Mouse (Mus musculus) CH12.LX (cell line): ENCODE data around the gene Celf2. TPM values are rescaled to one million over a fixed set of nuclear protein-coding genes. Genes with fewer than 3 reads are reported as not detected.

Source experiments
- DNase-seq: peaks from one replicate; pipeline ENCODE4 v3.0.0-alpha.2; 2013; ENCODE audit errors: extremely low read depth
- H3K27ac ChIP-seq: 2 replicates; pipeline ENCODE4 v1.5.1; 2012; ENCODE audit warnings: low read depth, mild to moderate bottlenecking, control low read depth, moderate library complexity; ENCODE audit not compliant: insufficient read depth
- H3K27me3 ChIP-seq: replicated peaks from 2 replicates; pipeline ENCODE3; 2012; ENCODE audit warnings: inconsistent platforms
- H3K36me3 ChIP-seq, 2 experiments: replicated peaks in 1 of 2; 2 replicates each; pipeline versions ENCODE3 to v1.6.1; 2012; ENCODE audit warnings: inconsistent platforms in 1 of 2, low read length in 1 of 2, mild to moderate bottlenecking in 1 of 2, mixed read lengths in 1 of 2, moderate library complexity in 1 of 2; ENCODE audit not compliant: control insufficient read depth in 1 of 2, insufficient read depth in 1 of 2
- H3K4me1 ChIP-seq, 2 experiments: 2 replicates each; pipeline ENCODE4 v1.6.1; 2012; ENCODE audit warnings: inconsistent platforms in 1 of 2, moderate library complexity in 1 of 2; ENCODE audit not compliant: insufficient read depth in 2 of 2, control insufficient read depth in 1 of 2
- H3K4me2 ChIP-seq: 2 replicates; pipeline ENCODE4 v1.6.1; 2012; ENCODE audit warnings: low read depth, mild to moderate bottlenecking, control low read depth; ENCODE audit not compliant: poor library complexity, insufficient read depth, severe bottlenecking
- H3K4me3 ChIP-seq, 3 experiments: fragments of 150-350 bp in 1 of 3; sonication (generic) in 1 of 3; replicated peaks in 1 of 3; 2 replicates each; pipeline versions ENCODE3 to v1.5.1; 2011 to 2012; ENCODE audit warnings: low read depth in 2 of 3, low read length in 2 of 3, mild to moderate bottlenecking in 2 of 3, moderate library complexity in 2 of 3, control low read depth in 1 of 3, improper control_type of control experiment in 1 of 3, inconsistent platforms in 1 of 3, mixed read lengths in 1 of 3; ENCODE audit not compliant: poor library complexity in 1 of 3
- H3K79me2 ChIP-seq: replicated peaks from 2 replicates; pipeline ENCODE4 v1.6.1; 2012; ENCODE audit warnings: mild to moderate bottlenecking, moderate library complexity; ENCODE audit not compliant: control insufficient read depth, poor library complexity, insufficient read depth, severe bottlenecking; ENCODE audit errors: extremely low read depth
- H3K9ac ChIP-seq: 2 replicates; pipeline ENCODE4 v1.6.1; 2012; ENCODE audit warnings: low read depth, mild to moderate bottlenecking, control low read depth, moderate library complexity; ENCODE audit not compliant: insufficient read depth
- H3K9me3 ChIP-seq: replicated peaks from 2 replicates; pipeline ENCODE3; 2012; ENCODE audit warnings: low read length, inconsistent platforms, mixed read lengths
- CHD2 ChIP-seq: IDR thresholded peaks from 2 replicates; pipeline ENCODE4 v1.6.1; 2011; ENCODE audit warnings: low read length, improper control_type of control experiment
- CTCF ChIP-seq, 2 experiments: IDR thresholded peaks in 1 of 2; conservative IDR thresholded peaks in 1 of 2; 2 replicates each; pipeline ENCODE4 v1.5.1; 2011 to 2012; ENCODE audit warnings: low read depth in 2 of 2, low read length in 2 of 2, improper control_type of control experiment in 1 of 2, inconsistent platforms in 1 of 2, mild to moderate bottlenecking in 1 of 2, moderate library complexity in 1 of 2
- ELF1 ChIP-seq: IDR thresholded peaks from 2 replicates; pipeline ENCODE4 v1.6.1; 2014; ENCODE audit warnings: low read depth, mild to moderate bottlenecking, inconsistent platforms, low read length, improper control_type of control experiment
- ETS1 ChIP-seq: conservative IDR thresholded peaks from 2 replicates; pipeline ENCODE4 v1.6.1; 2012; ENCODE audit warnings: low read depth, mild to moderate bottlenecking, inconsistent platforms, low read length, improper control_type of control experiment, moderate library complexity
- GABPA ChIP-seq: IDR thresholded peaks from 2 replicates; pipeline ENCODE4 v1.6.1; 2012; ENCODE audit warnings: low read depth, low read length, improper control_type of control experiment, inconsistent platforms; ENCODE audit not compliant: insufficient replicate concordance
- KAT2A ChIP-seq: IDR thresholded peaks from 2 replicates; pipeline ENCODE4 v1.6.1; 2012; ENCODE audit warnings: low read length, improper control_type of control experiment, inconsistent platforms; ENCODE audit not compliant: insufficient replicate concordance
- MAFK ChIP-seq: IDR thresholded peaks from 2 replicates; pipeline ENCODE4 v1.6.1; 2011; ENCODE audit warnings: low read length, improper control_type of control experiment; ENCODE audit not compliant: insufficient replicate concordance
- MAX ChIP-seq: IDR thresholded peaks from 2 replicates; pipeline ENCODE4 v1.6.1; 2011; ENCODE audit warnings: low read length, improper control_type of control experiment
- MAZ ChIP-seq: IDR thresholded peaks from 2 replicates; pipeline ENCODE4 v1.6.1; 2012; ENCODE audit warnings: low read depth, mild to moderate bottlenecking, inconsistent platforms, low read length, improper control_type of control experiment, moderate library complexity
- MXI1 ChIP-seq: IDR thresholded peaks from 2 replicates; pipeline ENCODE4 v1.6.1; 2011; ENCODE audit warnings: mild to moderate bottlenecking, low read depth, low read length, improper control_type of control experiment
- MYC ChIP-seq: IDR thresholded peaks from 2 replicates; pipeline ENCODE4 v1.6.1; 2011; ENCODE audit warnings: low read depth, mild to moderate bottlenecking, improper control_type of control experiment, low read length
- NRF1 ChIP-seq: IDR thresholded peaks from 2 replicates; pipeline ENCODE4 v1.6.1; 2014; ENCODE audit warnings: low read depth, mild to moderate bottlenecking, inconsistent platforms, low read length, improper control_type of control experiment, moderate library complexity
- POLR2AphosphoS2 ChIP-seq: IDR thresholded peaks from 2 replicates; pipeline ENCODE4 v1.6.1; 2011; ENCODE audit warnings: low read depth, low read length, improper control_type of control experiment
- RAD21 ChIP-seq: IDR thresholded peaks from 2 replicates; pipeline ENCODE4 v1.6.1; 2011; ENCODE audit warnings: low read depth, mild to moderate bottlenecking, low read length, improper control_type of control experiment, moderate library complexity
- RCOR1 ChIP-seq: conservative IDR thresholded peaks from 2 replicates; pipeline ENCODE4 v1.6.1; 2012; ENCODE audit warnings: low read depth, mild to moderate bottlenecking, inconsistent platforms, low read length, improper control_type of control experiment
- SIN3A ChIP-seq: IDR thresholded peaks from 2 replicates; pipeline ENCODE4 v1.6.1; 2012; ENCODE audit warnings: low read length, improper control_type of control experiment, inconsistent platforms
- SMC3 ChIP-seq: IDR thresholded peaks from 2 replicates; pipeline ENCODE4 v1.6.1; 2011; ENCODE audit warnings: low read depth, low read length, improper control_type of control experiment
- UBTF ChIP-seq: IDR thresholded peaks from 2 replicates; pipeline ENCODE4 v1.6.1; 2012; ENCODE audit warnings: low read depth, mild to moderate bottlenecking, inconsistent platforms, low read length, improper control_type of control experiment, moderate library complexity
- USF1 ChIP-seq: IDR thresholded peaks from 2 replicates; pipeline ENCODE4 v1.6.1; 2014; ENCODE audit warnings: low read depth, mild to moderate bottlenecking, inconsistent platforms, low read length, improper control_type of control experiment
- ZC3H11A ChIP-seq: IDR thresholded peaks from 2 replicates; pipeline ENCODE4 v1.6.1; 2012; ENCODE audit warnings: low read depth, mild to moderate bottlenecking, inconsistent platforms, low read length, improper control_type of control experiment
- ZNF384 ChIP-seq: IDR thresholded peaks from 2 replicates; pipeline ENCODE4 v1.6.1; 2012; ENCODE audit warnings: low read depth, low read length, improper control_type of control experiment, inconsistent platforms
- dilution Hi-C: fragments of 300-500 bp; cut with MboI; formaldehyde crosslinking; loops from 2 replicates; pipeline ENCODE4 v1.14.3; 2020; ENCODE audit warnings: low sequenced_read_pairs; ENCODE audit not compliant: extremely low pct_unique_long_range_greater_than_20kb, extremely low pct_ligation_motif_present
- in situ Hi-C: fragments of 300-500 bp; cut with MboI; formaldehyde crosslinking; loops from 3 replicates; pipeline ENCODE4 v1.14.3; 2019; ENCODE audit warnings: low sequenced_read_pairs, low pct_ligation_motif_present, low pct_unique_long_range_greater_than_20kb, mixed read lengths
- polyA plus RNA-seq: library from polyadenylated mRNA; unstranded; fragments of >175 nt; gene quantifications from 2 replicates; pipeline ENCODE4 v1.2.1, GENCODE M21; 2012; ENCODE audit warnings: low read depth; ENCODE audit not compliant: insufficient read length
- total RNA-seq, 2 experiments: library from RNA; depleted of rRNA; stranded (reverse); fragments of 300-350 nt in 1 of 2; fragments of >200 nt in 1 of 2; gene quantifications; 2 replicates each; pipeline ENCODE4 v1.2.3; 2012 to 2014

Celf2 gene
- total and polyA plus RNA-seq, 3 experiments = 51.0 to 143 (median 103) TPM

GRCm38 (mm10) chr2:6850102-6850644 is 659.2 kb downstream of the Celf2 start:
- no peak overlapping the region for H3K4me2 ChIP-seq
- TF ChIP-seq GABPA (no peak), KAT2A (no peak), SIN3A (no peak), ETS1 (no peak), RCOR1 (no peak), CHD2 (no peak), CTCF (conservative IDR thresholded peaks at IDR 0.05 in 1 of 2, IDR thresholded peaks at IDR 0.05 in 1 of 2; ENCODE audit: low read depth in 2 of 2, low read length in 2 of 2) (no peak), MAFK (no peak), ZC3H11A (no peak), ZNF384 (no peak), ELF1 (no peak), UBTF (no peak), MXI1 (no peak), POLR2AphosphoS2 (no peak), MYC (no peak), MAZ (no peak), MAX (no peak), USF1 (no peak)
- dilution Hi-C loops (no loop called here), in situ Hi-C loops (no loop called here)
- no peak overlapping the region for H3K9ac ChIP-seq
- H3K4me1 ChIP-seq = no peaks in the 10 kb centered on the region
- DNase-seq = no peak
- no peaks in the 10 kb centered on the region for H3K27me3 ChIP-seq
- no peaks in the 10 kb centered on the region for H3K9me3 ChIP-seq
- H3K79me2 ChIP-seq = no peaks in the 10 kb centered on the region
- no peak overlapping the region for H3K4me3 ChIP-seq
- no peaks in the 10 kb centered on the region for H3K36me3 ChIP-seq
- no peak overlapping the region for H3K27ac ChIP-seq

- Histone ChIP-seq H3K36me3 (no peaks in the 10 kb centered on the region), H3K9ac (no peak overlapping the region), H3K27me3 (no peaks in the 10 kb centered on the region), H3K27ac (no peak overlapping the region), H3K4me1 (no peaks in the 10 kb centered on the region), H3K9me3 (no peaks in the 10 kb centered on the region), H3K4me3 (no peak overlapping the region), H3K79me2 (no peaks in the 10 kb centered on the region), H3K4me2 (no peak overlapping the region)
- TF ChIP-seq CTCF (conservative IDR thresholded peaks at IDR 0.05 in 1 of 2, IDR thresholded peaks at IDR 0.05 in 1 of 2; ENCODE audit: low read depth in 2 of 2, low read length in 2 of 2) (peak in 1 of 2 experiments; percentile 63; a peak in 2 of 4 replicates), RAD21 (peak; percentile 59), SMC3 (peak; percentile 70), NRF1 (no peak)
- in situ Hi-C loops = no loop called here
- dilution Hi-C loops = no loop called here
- DNase-seq = no peak
Measured at GRCm38 (mm10) chr2:6849388-6849787, 660.0 kb downstream of the Celf2 start.
